Mouse (Mus musculus): ENCODE measurements around the gene Zfp92.

GRCm38 (mm10) chrX:73363291-73363690 lies 47.6 kb upstream of the Zfp92 start:
- TF ChIP-seq TAL1 (IDR thresholded peaks at IDR 0.05; ENCODE audit: low read length): no peak
- no peak for TF ChIP-seq GATA1 (IDR thresholded peaks at IDR 0.05; ENCODE audit: low read length)
